Mouse (Mus musculus): ENCODE measurements around the gene Klrb1c. TPM values are rescaled to one million over a fixed set of nuclear protein-coding genes. Genes with fewer than 3 reads are reported as not detected.
A peak's percentile ranks its signal among the peaks of the same experiment; 100 is the strongest.
"Not testable (repeated sequence)": the region's sequence is repeated elsewhere in the genome, so short reads cannot be mapped to it uniquely, and the experiment has no call there.

Klrb1c gene
- total and polyA plus RNA-seq, 2 experiments from 2014 or later = 0.25 to 0.77 TPM

- H3K9ac ChIP-seq (replicated peaks; ENCODE audit: low read length, poor library complexity, severe bottlenecking); H3K4me3 ChIP-seq (ENCODE audit: low read depth, low read length); H3K4me1 ChIP-seq (ENCODE audit: insufficient read depth, low read length); H3K36me3 ChIP-seq (ENCODE audit: insufficient read depth, low read length); H3K27me3 ChIP-seq (ENCODE audit: insufficient read depth, low read length); H3K9me3 ChIP-seq (ENCODE audit: low read length): not testable (repeated sequence)
- Histone ChIP-seq H3K27ac (ENCODE audit: low read depth, low read length) (peak overlapping the region; percentile 59; the same call in 1 of the 2 replicates), H3K4me2 (ENCODE audit: low read depth, low read length, poor library complexity, severe bottlenecking) (peak overlapping the region; percentile 18; the same call in 1 of the 2 replicates)
- peak; percentile 92 for DNase-seq (ENCODE audit: low spot score)
- peak; percentile 82 for TF ChIP-seq CTCF (IDR thresholded peaks at IDR 0.05)
- peak; percentile 97 for ATAC-seq (ENCODE audit: low FRiP score)
- 33% methylated on average over 8 of the region's 8 CpGs for WGBS
Measured at GRCm38 (mm10) chr6:128753610-128754224, 35.3 kb downstream of the Klrb1c start.

GRCm38 (mm10) chr6:128747006-128747405 is 42.0 kb downstream of the Klrb1c start:
- not testable (repeated sequence) for DNase-seq (ENCODE audit: low spot score); H3K36me3 ChIP-seq (ENCODE audit: insufficient read depth, low read length); H3K9ac ChIP-seq (replicated peaks; ENCODE audit: low read length, poor library complexity, severe bottlenecking); H3K9me3 ChIP-seq (ENCODE audit: low read length); H3K27ac ChIP-seq (ENCODE audit: low read depth, low read length); H3K27me3 ChIP-seq (ENCODE audit: insufficient read depth, low read length); H3K4me1 ChIP-seq (ENCODE audit: insufficient read depth, low read length); ATAC-seq (ENCODE audit: low FRiP score); H3K4me3 ChIP-seq (ENCODE audit: low read depth, low read length); H3K4me2 ChIP-seq (ENCODE audit: low read depth, low read length, poor library complexity, severe bottlenecking)
- WGBS = 81% methylated on average over 6 of the region's 6 CpGs

- no peaks in the 10 kb centered on the region for H3K36me3 ChIP-seq (ENCODE audit: insufficient read depth, low read length)
- no peak overlapping the region for H3K27ac ChIP-seq (ENCODE audit: low read depth, low read length)
- no peaks in the 10 kb centered on the region for H3K4me1 ChIP-seq (ENCODE audit: insufficient read depth, low read length)
- no peak overlapping the region for H3K4me2 ChIP-seq (ENCODE audit: low read depth, low read length, poor library complexity, severe bottlenecking)
- ATAC-seq (ENCODE audit: low FRiP score) (no peak), DNase-seq (ENCODE audit: low spot score) (no peak)
- H3K27me3 ChIP-seq (ENCODE audit: insufficient read depth, low read length) = no peaks in the 10 kb centered on the region
- TF ChIP-seq CTCF (IDR thresholded peaks at IDR 0.05) = no peak
- no peak overlapping the region for H3K9ac ChIP-seq (replicated peaks; ENCODE audit: low read length, poor library complexity, severe bottlenecking)
- H3K4me3 ChIP-seq (ENCODE audit: low read depth, low read length) = no peak overlapping the region
- H3K9me3 ChIP-seq (ENCODE audit: low read length) = no peaks in the 10 kb centered on the region
- 89% methylated on average over 7 of the region's 7 CpGs for WGBS
Measured at GRCm38 (mm10) chr6:128737445-128737844, 51.6 kb downstream of the Klrb1c start.

GRCm38 (mm10) chr6:128736100-128736499 is 52.9 kb downstream of the Klrb1c start:
- peak; percentile 13; the same call in 1 of the 2 replicates for TF ChIP-seq CTCF (IDR thresholded peaks at IDR 0.05)
- Histone ChIP-seq H3K9me3 (ENCODE audit: low read length) (no peaks in the 10 kb centered on the region), H3K27ac (ENCODE audit: low read depth, low read length) (no peak overlapping the region), H3K9ac (replicated peaks; ENCODE audit: low read length, poor library complexity, severe bottlenecking) (no peak overlapping the region), H3K4me2 (ENCODE audit: low read depth, low read length, poor library complexity, severe bottlenecking) (no peak overlapping the region), H3K27me3 (ENCODE audit: insufficient read depth, low read length) (no peaks in the 10 kb centered on the region), H3K4me3 (ENCODE audit: low read depth, low read length) (no peak overlapping the region), H3K36me3 (ENCODE audit: insufficient read depth, low read length) (no peaks in the 10 kb centered on the region), H3K4me1 (ENCODE audit: insufficient read depth, low read length) (no peaks in the 10 kb centered on the region)
- DNase-seq (ENCODE audit: low spot score) (no peak), ATAC-seq (ENCODE audit: low FRiP score) (no peak)

GRCm38 (mm10) chr6:128734896-128735295 is 54.1 kb downstream of the Klrb1c start:
- H3K27me3 ChIP-seq (ENCODE audit: insufficient read depth, low read length) = no peaks in the 10 kb centered on the region
- no peak overlapping the region for H3K9ac ChIP-seq (replicated peaks; ENCODE audit: low read length, poor library complexity, severe bottlenecking)
- no peak overlapping the region for H3K4me3 ChIP-seq (ENCODE audit: low read depth, low read length)
- ATAC-seq (ENCODE audit: low FRiP score) = no peak
- H3K9me3 ChIP-seq (ENCODE audit: low read length) = no peaks in the 10 kb centered on the region
- H3K4me1 ChIP-seq (ENCODE audit: insufficient read depth, low read length) = no peaks in the 10 kb centered on the region
- H3K27ac ChIP-seq (ENCODE audit: low read depth, low read length) = no peak overlapping the region
- H3K4me2 ChIP-seq (ENCODE audit: low read depth, low read length, poor library complexity, severe bottlenecking) = no peak overlapping the region
- no peak for TF ChIP-seq CTCF (IDR thresholded peaks at IDR 0.05)
- no peaks in the 10 kb centered on the region for H3K36me3 ChIP-seq (ENCODE audit: insufficient read depth, low read length)
- DNase-seq (ENCODE audit: low spot score) = no peak

- Histone ChIP-seq H3K4me2 (ENCODE audit: low read depth, low read length, poor library complexity, severe bottlenecking) (no peak overlapping the region), H3K4me1 (ENCODE audit: insufficient read depth, low read length) (no peaks in the 10 kb centered on the region), H3K36me3 (ENCODE audit: insufficient read depth, low read length) (no peaks in the 10 kb centered on the region), H3K27me3 (ENCODE audit: insufficient read depth, low read length) (no peaks in the 10 kb centered on the region), H3K9ac (replicated peaks; ENCODE audit: low read length, poor library complexity, severe bottlenecking) (no peak overlapping the region), H3K9me3 (ENCODE audit: low read length) (no peaks in the 10 kb centered on the region), H3K27ac (ENCODE audit: low read depth, low read length) (no peak overlapping the region), H3K4me3 (ENCODE audit: low read depth, low read length) (no peak overlapping the region)
- ATAC-seq (ENCODE audit: low FRiP score) = no peak
- TF ChIP-seq CTCF (IDR thresholded peaks at IDR 0.05) = 0 out of 2 replicates have a peak, but pooled peaks have one; percentile 4
- WGBS = 69% methylated on average over 5 of the region's 5 CpGs
- DNase-seq (ENCODE audit: low spot score) = no peak
Measured at GRCm38 (mm10) chr6:128733908-128734679, 54.9 kb downstream of the Klrb1c start.
